Mouse (Mus musculus) limb, embryonic 12.5 days (tissue): ENCODE measurements at regions not wholly inside any gene's neighbourhood (a gene's known extent, or its start where the extent isn't known, plus 50 kb on each side); places are given as distances from the start of the nearest gene placed in this dataset.

Experiments used
- ATAC-seq: fragments of 200-750 bp; cut with Nextera tagmentation; 2 replicates; pipeline ENCODE4 v1.8.0; 2017; ENCODE audit warnings: low read depth, moderate TSS enrichment; ENCODE audit not compliant: insufficient number of reproducible peaks, insufficient read depth, low FRiP score, low TSS enrichment
- H3K27ac ChIP-seq: fragments of 300-500 bp; sonication (generic); 2 replicates; pipeline ENCODE4 v1.5.1; 2016; ENCODE audit warnings: mild to moderate bottlenecking, moderate library complexity
- H3K27me3 ChIP-seq: fragments of 300-500 bp; sonication (generic); 2 replicates; pipeline ENCODE4 v1.6.1; 2016; ENCODE audit warnings: mild to moderate bottlenecking, moderate library complexity
- H3K36me3 ChIP-seq: fragments of 300-500 bp; sonication (generic); 2 replicates; pipeline ENCODE4 v1.6.1; 2016; ENCODE audit warnings: mild to moderate bottlenecking, moderate library complexity
- H3K4me1 ChIP-seq: fragments of 300-500 bp; sonication (generic); replicated peaks from 2 replicates; pipeline ENCODE4 v1.6.1; 2016
- H3K4me2 ChIP-seq: fragments of 300-500 bp; sonication (generic); 2 replicates; pipeline ENCODE4 v1.6.1; 2016; ENCODE audit warnings: mild to moderate bottlenecking, moderate library complexity
- H3K4me3 ChIP-seq: fragments of 300-500 bp; sonication (generic); replicated peaks from 2 replicates; pipeline ENCODE4 v1.5.1; 2016; ENCODE audit warnings: mild to moderate bottlenecking
- H3K9ac ChIP-seq: fragments of 300-500 bp; sonication (generic); replicated peaks from 2 replicates; pipeline ENCODE4 v1.6.1; 2016; ENCODE audit warnings: mild to moderate bottlenecking, moderate library complexity
- H3K9me3 ChIP-seq: fragments of 300-500 bp; sonication (generic); 2 replicates; pipeline ENCODE4 v1.6.1; 2016; ENCODE audit warnings: mild to moderate bottlenecking, moderate library complexity
- WGBS: fragments of 180-500 bp; shearing (Covaris S2); methylation state at CpG from one replicate; pipeline ENCODE4 v1.1.7; 2016; 5-methylcytosine and 5-hydroxymethylcytosine counted together

GRCm38 (mm10) chr6:139210256-139210655 lies 291.5 kb downstream of the Rergl start:
- Histone ChIP-seq H3K4me3 (no peak overlapping the region), H3K9me3 (no peaks in the 10 kb centered on the region), H3K9ac (no peak overlapping the region), H3K4me2 (no peak overlapping the region), H3K36me3 (no peaks in the 10 kb centered on the region), H3K27ac (no peak overlapping the region), H3K4me1 (no peaks in the 10 kb centered on the region), H3K27me3 (no peaks in the 10 kb centered on the region)
- 57% methylated on average over 2 of the region's 2 CpGs for WGBS
- ATAC-seq = 0 out of 2 replicates have a peak, but pooled peaks have one; percentile 52

GRCm38 (mm10) chr6:139198601-139199000 lies 303.2 kb downstream of the Rergl start:
- Histone ChIP-seq H3K4me3 (no peak overlapping the region), H3K27ac (no peak overlapping the region), H3K27me3 (no peaks in the 10 kb centered on the region), H3K9me3 (no peaks in the 10 kb centered on the region), H3K4me1 (no peaks in the 10 kb centered on the region), H3K4me2 (no peak overlapping the region), H3K36me3 (no peaks in the 10 kb centered on the region), H3K9ac (no peak overlapping the region)
- 88% methylated on average over 4 of the region's 4 CpGs for WGBS
- ATAC-seq = no peak

GRCm38 (mm10) chr6:139186431-139186830 lies 315.3 kb downstream of the Rergl start:
- ATAC-seq = no peak
- no peak overlapping the region for H3K4me2 ChIP-seq
- 57% methylated on average over 8 of the region's 8 CpGs for WGBS
- no peaks in the 10 kb centered on the region for H3K4me1 ChIP-seq
- H3K27ac ChIP-seq = no peak overlapping the region
- no peak overlapping the region for H3K4me3 ChIP-seq
- no peaks in the 10 kb centered on the region for H3K27me3 ChIP-seq
- no peak overlapping the region for H3K9ac ChIP-seq
- no peaks in the 10 kb centered on the region for H3K9me3 ChIP-seq
- no peaks in the 10 kb centered on the region for H3K36me3 ChIP-seq

- no peaks in the 10 kb centered on the region for H3K4me1 ChIP-seq
- WGBS = 87% methylated on average over 6 of the region's 6 CpGs
- no peaks in the 10 kb centered on the region for H3K36me3 ChIP-seq
- H3K27me3 ChIP-seq = no peaks in the 10 kb centered on the region
- ATAC-seq = no peak
- no peak overlapping the region for H3K4me3 ChIP-seq
- H3K9me3 ChIP-seq = no peaks in the 10 kb centered on the region
- H3K27ac ChIP-seq = no peak overlapping the region
- H3K9ac ChIP-seq = no peak overlapping the region
- no peak overlapping the region for H3K4me2 ChIP-seq
These were observed 341.4 kb downstream of the Rergl start for GRCm38 (mm10) chr6:139160352-139160751.

- H3K27ac ChIP-seq = no peak overlapping the region
- H3K4me2 ChIP-seq = no peak overlapping the region
- no peaks in the 10 kb centered on the region for H3K36me3 ChIP-seq
- no peak overlapping the region for H3K9ac ChIP-seq
- ATAC-seq = no peak
- H3K27me3 ChIP-seq = no peaks in the 10 kb centered on the region
- H3K9me3 ChIP-seq = no peaks in the 10 kb centered on the region
- H3K4me3 ChIP-seq = no peak overlapping the region
- H3K4me1 ChIP-seq = no peaks in the 10 kb centered on the region
- WGBS = 85% methylated on average over 4 of the region's 4 CpGs
These were observed 342.0 kb downstream of the Rergl start for GRCm38 (mm10) chr6:139159741-139160140.

DNA sequence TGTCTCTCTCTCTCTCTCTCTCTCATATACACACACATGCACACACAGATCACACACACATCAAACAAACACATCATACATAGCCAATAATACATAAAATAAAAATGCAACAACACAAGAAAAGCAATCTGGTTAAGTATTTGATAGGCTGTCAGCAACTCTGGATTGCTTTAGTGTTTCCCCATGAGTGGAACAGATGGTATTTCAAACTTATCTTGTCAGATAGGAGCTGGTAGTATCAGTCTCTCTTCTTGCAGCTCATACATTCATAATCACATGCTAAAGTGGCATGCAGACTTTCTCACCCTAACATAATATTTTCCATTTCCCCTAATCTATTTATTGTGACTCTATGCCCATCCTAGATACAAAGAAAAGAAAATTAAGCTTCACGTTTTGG lies 347.0 kb downstream of the Rergl start:
- H3K4me3 ChIP-seq = no peak overlapping the region
- H3K4me1 ChIP-seq = no peaks in the 10 kb centered on the region
- H3K9ac ChIP-seq = no peak overlapping the region
- no peaks in the 10 kb centered on the region for H3K36me3 ChIP-seq
- H3K4me2 ChIP-seq = no peak overlapping the region
- no peaks in the 10 kb centered on the region for H3K9me3 ChIP-seq
- no peaks in the 10 kb centered on the region for H3K27me3 ChIP-seq
- no peak overlapping the region for H3K27ac ChIP-seq
- no peak for ATAC-seq
- WGBS = 79% methylated on average over 1 of the region's 1 CpGs

DNA sequence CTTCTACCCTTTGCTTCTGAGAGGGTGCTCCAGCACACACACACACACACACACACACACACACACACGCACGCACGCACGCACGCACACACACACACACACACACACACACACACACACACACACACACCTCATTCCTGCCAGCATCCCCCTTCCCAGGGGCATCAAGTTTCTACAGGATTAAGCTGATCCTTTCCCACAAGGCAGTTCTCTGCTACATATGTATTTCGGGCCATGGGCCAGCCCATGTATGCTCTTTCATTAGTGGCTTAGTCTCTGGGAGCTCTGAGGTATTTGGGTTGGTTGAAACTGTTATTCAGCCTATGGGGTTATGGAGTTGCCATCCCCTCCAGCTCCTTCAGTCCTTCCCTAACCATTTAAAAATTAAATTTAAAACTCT lies 366.1 kb downstream of the Rergl start:
- Histone ChIP-seq H3K4me2 (no peak overlapping the region), H3K9ac (no peak overlapping the region), H3K36me3 (no peaks in the 10 kb centered on the region), H3K27ac (no peak overlapping the region), H3K4me3 (no peak overlapping the region), H3K9me3 (no peaks in the 10 kb centered on the region), H3K27me3 (no peaks in the 10 kb centered on the region), H3K4me1 (no peaks in the 10 kb centered on the region)
- ATAC-seq = no peak
- WGBS = 51% methylated on average over 3 of the region's 6 CpGs

- no peak overlapping the region for H3K4me3 ChIP-seq
- ATAC-seq = no peak
- WGBS = 90% methylated on average over 15 of the region's 15 CpGs
These were observed 369.6 kb downstream of the Rergl start for GRCm38 (mm10) chr6:139132083-139132679.

GRCm38 (mm10) chr6:139108263-139108662 lies 393.5 kb downstream of the Rergl start:
- no peak overlapping the region for H3K9ac ChIP-seq
- H3K9me3 ChIP-seq = no peaks in the 10 kb centered on the region
- H3K4me1 ChIP-seq = no peaks in the 10 kb centered on the region
- H3K27ac ChIP-seq = no peak overlapping the region
- no peak overlapping the region for H3K4me2 ChIP-seq
- no peaks in the 10 kb centered on the region for H3K27me3 ChIP-seq
- no peaks in the 10 kb centered on the region for H3K36me3 ChIP-seq
- WGBS = 75% methylated on average over 6 of the region's 6 CpGs
- no peak for ATAC-seq
- H3K4me3 ChIP-seq = no peak overlapping the region

More at GRCm38 (mm10) chr6:139132083-139132679, 369.6 kb downstream of the Rergl start:
- H3K27ac ChIP-seq = no peak overlapping the region
- H3K4me1 ChIP-seq = no peaks in the 10 kb centered on the region
- H3K9me3 ChIP-seq = no peaks in the 10 kb centered on the region
- H3K27me3 ChIP-seq = no peaks in the 10 kb centered on the region
- no peak overlapping the region for H3K9ac ChIP-seq
- H3K36me3 ChIP-seq = no peaks in the 10 kb centered on the region
- no peak overlapping the region for H3K4me2 ChIP-seq

- Histone ChIP-seq H3K27ac (no peak overlapping the region), H3K27me3 (no peaks in the 10 kb centered on the region), H3K36me3 (no peaks in the 10 kb centered on the region), H3K4me2 (no peak overlapping the region), H3K4me3 (no peak overlapping the region), H3K4me1 (no peaks in the 10 kb centered on the region), H3K9me3 (no peaks in the 10 kb centered on the region), H3K9ac (no peak overlapping the region)
- no peak for ATAC-seq
- WGBS = 71% methylated on average over 3 of the region's 3 CpGs
These were observed 398.4 kb downstream of the Rergl start for GRCm38 (mm10) chr6:139103397-139103796.

GRCm38 (mm10) chr6:139099273-139099672 lies 402.5 kb downstream of the Rergl start:
- H3K36me3 ChIP-seq = no peaks in the 10 kb centered on the region
- ATAC-seq = no peak
- H3K9me3 ChIP-seq = no peaks in the 10 kb centered on the region
- no peaks in the 10 kb centered on the region for H3K27me3 ChIP-seq
- no peaks in the 10 kb centered on the region for H3K4me1 ChIP-seq
- no peak overlapping the region for H3K27ac ChIP-seq
- no peak overlapping the region for H3K4me3 ChIP-seq
- no peak overlapping the region for H3K4me2 ChIP-seq
- H3K9ac ChIP-seq = no peak overlapping the region
- WGBS = 89% methylated on average over 11 of the region's 11 CpGs

- no peaks in the 10 kb centered on the region for H3K4me1 ChIP-seq
- no peak for ATAC-seq
- H3K27ac ChIP-seq = no peak overlapping the region
- H3K9me3 ChIP-seq = no peaks in the 10 kb centered on the region
- WGBS = 74% methylated on average over 4 of the region's 4 CpGs
- H3K36me3 ChIP-seq = no peaks in the 10 kb centered on the region
- no peaks in the 10 kb centered on the region for H3K27me3 ChIP-seq
- no peak overlapping the region for H3K4me2 ChIP-seq
- no peak overlapping the region for H3K9ac ChIP-seq
- no peak overlapping the region for H3K4me3 ChIP-seq
These were observed 417.1 kb upstream of the Igbp1b start for GRCm38 (mm10) chr6:139075433-139075832.
